Mouse (Mus musculus) kidney, adult 2 months (tissue): ENCODE measurements at regions not wholly inside any gene's neighbourhood (a gene's known extent, or its start where the extent isn't known, plus 50 kb on each side); places are given as distances from the start of the nearest gene placed in this dataset.

ENCODE experiments used
- CTCF ChIP-seq: fragments of 200-500 bp; conservative IDR thresholded peaks from 2 replicates; pipeline ENCODE4 v1.5.1; 2011; ENCODE audit warnings: low read depth, mild to moderate bottlenecking, control low read depth, low read length, moderate library complexity, mixed read lengths; ENCODE audit not compliant: insufficient read depth, insufficient read length
- POLR2A ChIP-seq: fragments of 200-500 bp; IDR thresholded peaks from one replicate; pipeline ENCODE4 v1.6.1; 2011; ENCODE audit warnings: low read depth, low read length, control low read depth

DNA sequence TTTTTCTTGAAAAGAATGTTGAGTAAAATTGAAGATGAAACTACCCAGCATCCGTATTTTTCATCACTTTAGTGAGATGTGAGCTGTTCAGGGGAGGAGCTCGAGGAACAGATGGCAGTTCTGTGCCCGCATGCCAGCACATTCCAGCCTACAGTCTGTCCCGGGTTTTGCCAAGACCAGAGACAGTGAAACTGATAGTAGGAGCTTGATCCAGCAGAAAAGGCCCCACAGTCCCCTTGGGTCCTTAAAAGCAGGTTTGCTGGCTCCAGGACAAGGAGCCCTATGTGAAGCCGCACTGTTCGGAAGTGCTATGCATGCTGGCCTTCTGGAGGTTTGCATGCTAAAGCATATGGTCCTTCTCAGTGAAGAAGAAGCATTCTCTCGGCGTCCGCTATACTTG lies 93.7 kb upstream of the Cblb start:
- TF ChIP-seq CTCF = no peak
- no peak for TF ChIP-seq POLR2A
